Mouse (Mus musculus) natural killer cell, adult 2 months (primary cell): ENCODE data around the gene Hacl1.
"Not testable (repeated sequence)": the region's sequence is repeated elsewhere in the genome, so short reads cannot be mapped to it uniquely, and the experiment has no call there.

Source experiments
- DNase-seq, 2 experiments: peaks; one replicate each; pipeline ENCODE4 v3.0.0; 2022; ENCODE audit warnings: low spot score in 2 of 2

Hacl1 gene

GRCm38 (mm10) chr14:31640346-31640889 is 668 bp downstream of the Hacl1 start, which contains the start of gene Gm49387:
TSS of gene Gm49387 (minus strand) at chr14:31640878.
- no peak for DNase-seq

GRCm38 (mm10) chr14:31630677-31631076 is 10.4 kb downstream of the Hacl1 start:
- no peak for DNase-seq

GRCm38 (mm10) chr14:31622748-31623147 is 18.3 kb downstream of the Hacl1 start:
- DNase-seq = no peak

- no peak for DNase-seq
Observed at GRCm38 (mm10) chr14:31620591-31621223, 20.4 kb downstream of the Hacl1 start.

GRCm38 (mm10) chr14:31617997-31618396 is 23.1 kb downstream of the Hacl1 start:
- no peak for DNase-seq

- DNase-seq = no peak
Observed at GRCm38 (mm10) chr14:31617204-31617603, 23.9 kb downstream of the Hacl1 start.

- DNase-seq = no peak
Observed at GRCm38 (mm10) chr14:31613671-31614070, 27.4 kb downstream of the Hacl1 start.

- no peak for DNase-seq
Observed at GRCm38 (mm10) chr14:31611986-31612385, 29.1 kb downstream of the Hacl1 start.

- no peak for DNase-seq
Observed at GRCm38 (mm10) chr14:31605514-31605913, 35.6 kb downstream of the Hacl1 start.

- DNase-seq = no peak
Observed at GRCm38 (mm10) chr14:31604916-31605315, 36.2 kb downstream of the Hacl1 start.

GRCm38 (mm10) chr14:31602616-31602979 is 38.5 kb downstream of the Hacl1 start:
- DNase-seq = not testable (repeated sequence)

GRCm38 (mm10) chr14:31601908-31602615 is 39.0 kb downstream of the Hacl1 start:
- no peak for DNase-seq

- DNase-seq = no peak
Observed at GRCm38 (mm10) chr14:31597446-31597845, 43.6 kb downstream of the Hacl1 start.

GRCm38 (mm10) chr14:31596408-31596807 is 44.7 kb downstream of the Hacl1 start:
- DNase-seq = no peak

GRCm38 (mm10) chr14:31594693-31595092 is 46.4 kb downstream of the Hacl1 start:
- DNase-seq = no peak

GRCm38 (mm10) chr14:31593036-31593435 is 48.0 kb downstream of the Hacl1 start:
- no peak for DNase-seq

- DNase-seq = no peak
Observed at GRCm38 (mm10) chr14:31591243-31591642, 49.8 kb downstream of the Hacl1 start, which contains the start of gene Colq. TSS of gene Colq (minus strand) at chr14:31591343.

- no peak for DNase-seq
Observed at GRCm38 (mm10) chr14:31586451-31586850, 54.6 kb downstream of the Hacl1 start.

GRCm38 (mm10) chr14:31583082-31583481 is 58.0 kb downstream of the Hacl1 start:
- DNase-seq = no peak

GRCm38 (mm10) chr14:31577966-31578735 is 62.9 kb downstream of the Hacl1 start:
- no peak for DNase-seq

- DNase-seq = no peak
Observed at GRCm38 (mm10) chr14:31576846-31577697, 64.0 kb downstream of the Hacl1 start.
